Mouse (Mus musculus): ENCODE results near the gene Pipox.

Pipox gene

DNA sequence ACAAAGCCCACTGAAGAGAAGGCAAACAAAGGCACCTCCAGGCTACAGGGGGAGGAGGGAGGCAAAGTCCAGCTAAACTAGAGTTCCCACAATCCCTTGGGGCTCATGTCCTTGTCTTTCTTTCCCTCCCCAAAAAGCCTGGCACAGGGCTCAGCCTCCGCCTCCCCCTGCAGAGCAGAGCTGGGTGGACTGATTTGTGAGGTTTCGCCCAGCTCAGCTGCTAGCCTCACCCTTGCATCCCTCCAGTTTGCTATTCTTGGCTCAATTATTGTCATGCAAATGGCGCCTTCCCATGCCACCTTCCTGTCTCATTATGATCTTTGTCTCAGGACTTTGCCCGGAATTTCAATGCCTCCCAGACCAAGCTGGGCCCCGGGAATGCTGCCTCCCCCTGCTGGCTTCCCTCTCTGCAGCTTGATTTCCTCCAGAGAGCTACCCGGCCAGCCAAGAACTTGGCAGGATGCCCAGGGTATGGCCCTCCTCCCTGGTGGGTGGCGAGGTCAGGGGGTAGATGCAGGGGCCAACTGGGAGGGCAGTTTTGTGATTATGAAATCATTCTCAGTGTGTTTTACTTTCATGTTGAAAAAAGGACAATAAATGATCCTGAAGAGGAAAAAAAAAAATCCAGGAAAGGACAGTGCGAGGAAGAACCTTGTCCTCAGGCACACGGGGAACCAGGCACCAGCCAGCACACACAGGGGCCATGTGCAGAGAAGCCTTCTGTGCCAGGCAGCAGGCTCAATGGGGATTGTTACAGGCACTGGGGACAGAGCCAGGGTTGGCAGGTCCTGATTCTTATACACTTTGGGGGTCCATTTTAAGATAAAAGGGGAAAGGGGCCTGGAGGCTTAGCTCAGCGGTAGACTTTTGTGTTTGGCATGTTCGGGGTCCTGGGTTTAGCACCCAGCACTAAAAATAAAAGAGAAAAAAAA is at the start of gene Pipox:
Pipox (minus strand) TSS at position 310 of the 932 bp plus-strand sequence.
- peak; percentile 97 to 98 for DNase-seq

DNA sequence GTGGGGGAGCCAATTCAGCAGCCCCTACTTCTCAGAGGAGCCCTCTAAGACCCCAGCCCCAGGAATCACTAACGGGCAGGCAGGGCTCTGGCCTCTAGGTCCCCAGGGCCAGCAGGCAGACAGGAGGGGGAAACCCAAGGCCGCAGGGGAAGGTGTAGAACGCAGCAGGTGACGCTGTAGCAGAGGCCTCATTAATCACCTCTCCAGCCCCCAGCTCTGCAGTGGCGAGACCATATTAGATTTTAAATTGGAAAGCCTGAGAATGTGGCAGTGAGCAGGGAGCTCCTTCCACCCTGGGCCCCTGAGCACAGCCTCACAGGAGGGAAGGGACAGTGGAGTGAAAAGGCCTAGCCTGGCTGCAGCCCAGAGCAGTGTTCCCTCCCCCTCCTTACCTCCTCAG is 48.3 kb upstream of the Pipox start:
- DNase-seq: no peak

GRCm38 (mm10) chr11:77937649-77938410 is 43.9 kb upstream of the Pipox start:
- no peak for DNase-seq

- DNase-seq: no peak
These were observed 43.0 kb upstream of the Pipox start for GRCm38 (mm10) chr11:77936846-77937245.

GRCm38 (mm10) chr11:77934568-77935311 is 40.8 kb upstream of the Pipox start:
- DNase-seq: no peak

DNA sequence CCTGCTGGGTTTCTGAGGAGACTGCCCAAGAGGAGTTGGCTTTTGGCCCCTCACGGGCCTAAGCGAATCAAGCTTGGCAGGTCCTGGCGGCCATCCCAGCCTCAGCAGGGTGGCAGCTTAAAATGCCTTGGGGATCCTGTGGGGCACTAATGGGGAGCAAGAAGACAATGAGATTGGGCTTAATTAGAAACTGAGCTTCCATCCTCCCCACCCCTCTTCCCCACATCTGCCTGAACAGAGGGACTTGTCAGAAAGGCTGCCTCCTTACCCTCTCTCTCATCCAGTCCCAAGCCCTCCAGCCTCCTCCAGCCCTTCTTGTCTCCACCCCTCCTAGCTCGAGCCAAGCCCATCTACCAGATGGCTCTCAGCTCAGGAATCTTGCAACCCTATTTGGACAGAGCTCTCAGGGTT is 40.2 kb upstream of the Pipox start:
- no peak for DNase-seq

GRCm38 (mm10) chr11:77932576-77932975 is 38.7 kb upstream of the Pipox start:
- DNase-seq: no peak

- no peak for DNase-seq
These were observed 37.9 kb upstream of the Pipox start for GRCm38 (mm10) chr11:77931541-77932433.

GRCm38 (mm10) chr11:77930751-77931540 is 37.0 kb upstream of the Pipox start, which contains the start of gene Sez6:
Gene Sez6 (plus strand): TSS chr11:77930800.
- DNase-seq: peak; percentile 81 to 87

DNA sequence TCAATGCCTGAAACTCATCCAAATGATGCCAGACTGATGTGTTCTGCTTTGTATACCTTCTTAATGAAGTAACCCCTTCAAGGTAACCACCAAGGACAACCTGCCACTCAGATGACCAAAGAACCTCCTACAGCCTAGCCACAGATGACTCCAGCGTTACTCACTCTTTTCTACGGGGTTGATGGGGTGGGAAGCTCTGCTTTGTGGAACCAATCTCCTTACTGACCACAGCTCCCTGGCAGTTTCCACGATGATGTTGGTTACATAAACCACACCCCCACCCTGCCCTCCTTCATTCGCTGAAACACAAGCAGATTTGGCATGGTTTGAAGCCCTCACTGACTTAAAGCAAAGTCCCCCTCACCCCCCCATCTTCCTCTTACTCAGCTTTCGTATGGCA is 33.9 kb upstream of the Pipox start:
- no peak for DNase-seq

DNA sequence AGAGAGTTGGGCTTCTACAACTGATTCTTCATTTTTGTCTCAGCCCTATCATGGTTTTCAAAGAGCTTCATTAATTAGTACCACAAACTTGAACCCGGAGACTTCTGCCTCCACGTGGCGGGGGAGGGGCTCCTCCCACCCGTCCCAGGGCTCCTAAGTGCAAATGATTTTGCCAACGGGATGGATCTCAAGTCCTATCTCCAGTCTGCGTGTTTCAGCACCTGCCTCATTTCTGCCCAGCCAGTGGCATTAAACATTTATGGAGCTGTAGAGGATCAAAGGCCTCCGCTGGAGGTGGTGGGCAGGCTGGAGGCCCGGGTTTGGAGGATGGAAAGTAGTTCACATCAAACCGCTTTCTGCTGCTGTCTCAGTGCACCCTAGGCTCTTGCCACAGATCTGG is 32.8 kb upstream of the Pipox start:
- DNase-seq: no peak

DNA sequence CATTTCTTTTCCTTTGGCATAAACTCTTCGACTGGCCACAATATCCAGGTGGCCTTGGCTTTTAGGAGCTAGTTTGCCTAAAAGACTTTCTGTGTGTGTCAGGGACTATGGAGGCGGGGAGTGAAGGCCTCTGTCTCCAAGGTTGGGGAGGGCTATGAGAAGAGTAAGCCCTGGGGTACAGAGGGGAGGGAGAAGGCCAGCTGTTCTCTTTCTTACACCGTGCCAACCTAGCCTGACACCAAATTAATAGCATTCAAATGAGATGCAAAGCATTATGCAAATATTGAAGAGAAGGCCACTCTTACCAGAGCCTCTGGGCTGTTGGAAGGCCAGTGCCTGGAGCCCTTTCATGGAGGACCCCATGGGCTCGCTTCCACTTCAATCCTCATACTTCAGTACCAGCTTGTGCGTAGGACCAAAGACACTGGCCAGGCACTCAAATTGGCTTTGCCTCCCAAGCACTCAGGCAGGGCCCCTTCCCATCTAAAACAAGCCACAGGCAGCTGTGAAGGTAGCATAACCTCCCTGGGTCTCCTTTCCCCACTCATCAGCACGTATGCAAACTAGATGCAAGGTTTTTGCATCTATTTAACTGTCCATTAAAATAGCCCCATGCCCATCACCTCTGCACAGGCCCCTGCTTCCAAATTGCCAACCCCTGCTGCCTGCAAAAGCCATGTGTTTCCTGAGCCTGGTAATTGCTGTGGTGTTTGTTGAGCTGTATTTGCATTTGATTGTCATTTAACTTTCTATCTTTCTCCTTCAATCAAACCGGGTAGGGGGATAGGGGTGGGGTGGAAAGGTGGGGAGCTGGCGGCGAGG is 32.2 kb upstream of the Pipox start:
- no peak for DNase-seq

DNA sequence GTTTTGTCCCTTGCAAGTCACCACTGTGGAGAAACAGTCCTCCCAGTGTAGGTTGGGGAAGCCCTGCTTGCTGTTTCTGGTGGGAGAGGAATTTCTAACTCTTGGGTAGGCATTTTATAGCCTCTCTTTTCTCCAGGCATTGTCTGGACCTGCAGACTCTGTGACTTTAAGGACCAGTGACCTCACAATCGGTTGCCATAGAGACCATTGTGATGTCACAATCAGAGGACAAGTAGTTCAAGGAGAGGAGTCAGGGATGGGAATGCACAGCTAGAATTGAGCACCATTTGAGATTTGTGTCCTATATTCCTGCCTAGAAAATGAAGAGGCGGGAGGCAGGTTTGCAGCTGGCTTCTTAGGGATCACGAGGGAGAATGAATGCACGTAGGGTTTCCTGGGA is 29.4 kb upstream of the Pipox start:
- no peak for DNase-seq

DNA sequence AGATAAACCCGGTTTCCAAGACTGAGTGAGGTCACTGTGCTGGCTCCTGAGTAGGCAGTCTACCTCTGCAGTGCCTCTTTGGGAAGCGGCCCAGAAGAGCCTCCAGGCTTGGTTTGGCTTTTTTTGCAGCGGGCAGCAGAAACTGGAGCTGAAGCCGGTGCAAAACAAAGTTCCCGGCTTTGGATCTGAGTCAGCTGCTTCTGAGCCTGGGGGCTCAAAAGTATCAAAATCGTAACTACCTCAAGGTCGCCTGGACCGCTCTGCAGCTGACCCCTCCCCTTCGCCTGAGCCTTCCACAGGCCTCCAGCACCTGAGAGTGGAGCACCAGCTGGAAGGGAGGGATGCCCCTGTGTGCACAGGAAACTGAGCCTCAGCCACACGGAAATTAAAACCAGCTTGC is 23.3 kb upstream of the Pipox start:
- peak; percentile 75 to 90 for DNase-seq

DNA sequence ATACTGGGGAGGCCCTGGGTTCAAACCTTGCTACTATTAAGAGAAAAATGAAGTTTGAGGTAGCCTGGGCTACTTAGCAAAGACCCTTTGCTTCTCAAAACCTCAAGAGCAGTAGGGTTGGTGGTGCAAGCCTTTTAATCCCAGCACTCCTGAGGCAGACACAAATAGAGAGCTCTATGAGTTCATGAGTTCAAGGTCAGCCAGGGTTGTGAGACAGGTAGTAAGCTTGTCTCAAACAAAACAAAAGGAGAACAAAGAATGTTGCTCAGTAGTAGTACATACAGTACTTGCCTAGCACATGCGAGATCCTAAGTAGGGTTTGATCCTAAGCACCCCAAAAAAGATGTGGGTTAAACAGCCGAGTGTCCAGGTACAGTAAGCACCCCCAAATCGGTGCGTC is 22.8 kb upstream of the Pipox start:
- no peak for DNase-seq

DNA sequence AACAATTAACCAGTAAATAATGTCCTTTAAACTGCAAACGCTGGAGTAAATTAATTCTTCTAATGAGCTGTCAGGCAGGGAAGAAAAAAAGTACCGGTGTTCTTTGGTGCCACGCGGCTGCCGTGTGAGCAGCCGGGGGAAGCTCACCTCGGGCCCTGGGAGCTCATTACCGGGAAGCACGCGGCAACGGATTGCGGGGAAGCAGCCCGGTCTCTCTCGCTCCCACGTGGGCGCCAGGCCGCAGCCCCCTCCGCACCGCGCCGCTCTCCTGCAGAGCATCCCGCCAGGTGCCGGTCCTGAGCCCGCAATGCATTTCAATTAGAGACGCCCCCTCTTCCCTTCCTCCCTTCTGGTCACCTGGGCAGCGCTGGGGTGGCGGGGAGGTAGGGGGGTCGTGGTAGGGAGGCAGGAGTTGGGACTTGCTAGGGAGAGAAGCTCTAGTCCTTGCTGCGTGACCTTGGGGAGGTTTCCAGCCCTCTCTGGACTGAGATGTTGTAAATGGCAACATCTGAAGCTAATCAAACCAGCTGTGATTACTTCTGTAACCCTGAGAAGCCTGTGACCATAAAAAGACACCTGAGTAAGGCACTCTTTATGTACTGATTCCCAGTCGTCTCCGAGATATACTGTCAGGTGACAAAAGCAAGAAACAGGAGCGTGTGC is 20.8 kb upstream of the Pipox start:
- peak in 1 of 2 experiments; percentile 48 for DNase-seq

- peak in 1 of 2 experiments; percentile 51 for DNase-seq
These were observed 19.6 kb upstream of the Pipox start for GRCm38 (mm10) chr11:77913505-77913904.

- DNase-seq: no peak
These were observed 15.9 kb upstream of the Pipox start for GRCm38 (mm10) chr11:77909776-77910175.

- no peak for DNase-seq
These were observed 15.5 kb upstream of the Pipox start for GRCm38 (mm10) chr11:77909376-77909775.

- DNase-seq: no peak
These were observed 14.6 kb upstream of the Pipox start for GRCm38 (mm10) chr11:77908468-77908867.

Data from kidney, postnatal 25 days (tissue).